Mouse (Mus musculus): ENCODE measurements around the gene Gm6401. TPM values are rescaled to one million over a fixed set of nuclear protein-coding genes. Genes with fewer than 3 reads are reported as not detected.
"Not testable (repeated sequence)": the region's sequence is repeated elsewhere in the genome, so short reads cannot be mapped to it uniquely, and the experiment has no call there.

The Gm6401 gene
- polyA plus RNA-seq (2015; fragmentation: Nextera tagmentation; extraction: Ambion mirVana), result not detected in 2 replicates

- H3K27me3 ChIP-seq (ENCODE audit: insufficient read depth, low read length); H3K4me1 ChIP-seq (replicated peaks; ENCODE audit: insufficient read depth, low read length); H3K27ac ChIP-seq; H3K9me3 ChIP-seq (replicated peaks; ENCODE audit: low read length); H3K4me3 ChIP-seq (replicated peaks; ENCODE audit: low read depth, low read length); H3K4me2 ChIP-seq (ENCODE audit: low read length); H3K36me3 ChIP-seq (ENCODE audit: insufficient read depth, low read length); DNase-seq (ENCODE audit: low spot score); H3K9ac ChIP-seq (ENCODE audit: low read depth, low read length); ATAC-seq (replicated peaks; ENCODE audit: low FRiP score, low read depth): not testable (repeated sequence)
- 83% methylated on average over 1 of the region's 1 CpGs for WGBS
Observed at GRCm38 (mm10) chr14:41967827-41968226, at the start of gene Gm6401. Gm6401 (minus strand) TSS chr14:41967927.

GRCm38 (mm10) chr14:41983225-41983624 is 15.5 kb upstream of the Gm6401 start, which contains the start of gene Gm3543:
Gm3543 (minus strand) TSS chr14:41983325.
- H3K27ac ChIP-seq; H3K4me3 ChIP-seq (replicated peaks; ENCODE audit: low read depth, low read length); DNase-seq (ENCODE audit: low spot score); H3K36me3 ChIP-seq (ENCODE audit: insufficient read depth, low read length); ATAC-seq (replicated peaks; ENCODE audit: low FRiP score, low read depth); H3K4me2 ChIP-seq (ENCODE audit: low read length); H3K9me3 ChIP-seq (replicated peaks; ENCODE audit: low read length); H3K4me1 ChIP-seq (replicated peaks; ENCODE audit: insufficient read depth, low read length); H3K27me3 ChIP-seq (ENCODE audit: insufficient read depth, low read length); H3K9ac ChIP-seq (ENCODE audit: low read depth, low read length): not testable (repeated sequence)
- no CpG with 5 or more reads among the region's 1 CpGs for WGBS

DNA sequence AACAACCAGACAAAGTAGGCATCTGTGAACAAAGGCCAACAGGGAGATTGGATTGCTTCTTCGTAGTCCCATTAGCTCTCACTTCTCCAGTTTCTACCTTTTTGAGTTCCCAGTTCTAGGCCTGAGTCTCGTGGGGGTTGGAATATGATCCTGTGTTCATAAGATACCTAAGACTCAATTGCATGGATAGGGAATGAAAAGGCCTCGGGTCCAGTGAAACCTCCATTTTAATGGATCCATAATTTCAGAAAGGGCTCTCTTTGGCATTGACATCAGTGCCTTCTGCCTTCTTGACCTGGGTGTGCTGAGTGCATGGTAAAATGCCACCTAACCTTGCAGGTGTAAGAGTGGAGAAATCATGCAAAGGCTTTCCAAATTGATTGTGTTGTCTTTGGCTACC is 869 bp upstream of the Gm6401 start:
- DNase-seq (ENCODE audit: low spot score); H3K4me3 ChIP-seq (replicated peaks; ENCODE audit: low read depth, low read length); H3K4me2 ChIP-seq (ENCODE audit: low read length); H3K36me3 ChIP-seq (ENCODE audit: insufficient read depth, low read length); H3K27ac ChIP-seq; H3K4me1 ChIP-seq (replicated peaks; ENCODE audit: insufficient read depth, low read length); H3K9ac ChIP-seq (ENCODE audit: low read depth, low read length); ATAC-seq (replicated peaks; ENCODE audit: low FRiP score, low read depth); H3K27me3 ChIP-seq (ENCODE audit: insufficient read depth, low read length); H3K9me3 ChIP-seq (replicated peaks; ENCODE audit: low read length): not testable (repeated sequence)
- WGBS, result 54% methylated on average over 3 of the region's 3 CpGs

GRCm38 (mm10) chr14:41964095-41964494 is 3.6 kb downstream of the Gm6401 start:
- not testable (repeated sequence) for H3K9me3 ChIP-seq (replicated peaks; ENCODE audit: low read length); H3K27ac ChIP-seq; H3K4me3 ChIP-seq (replicated peaks; ENCODE audit: low read depth, low read length); H3K9ac ChIP-seq (ENCODE audit: low read depth, low read length); H3K27me3 ChIP-seq (ENCODE audit: insufficient read depth, low read length); DNase-seq (ENCODE audit: low spot score); ATAC-seq (replicated peaks; ENCODE audit: low FRiP score, low read depth); H3K36me3 ChIP-seq (ENCODE audit: insufficient read depth, low read length); H3K4me1 ChIP-seq (replicated peaks; ENCODE audit: insufficient read depth, low read length); H3K4me2 ChIP-seq (ENCODE audit: low read length)
- WGBS, result 68% methylated on average over 4 of the region's 4 CpGs

DNA sequence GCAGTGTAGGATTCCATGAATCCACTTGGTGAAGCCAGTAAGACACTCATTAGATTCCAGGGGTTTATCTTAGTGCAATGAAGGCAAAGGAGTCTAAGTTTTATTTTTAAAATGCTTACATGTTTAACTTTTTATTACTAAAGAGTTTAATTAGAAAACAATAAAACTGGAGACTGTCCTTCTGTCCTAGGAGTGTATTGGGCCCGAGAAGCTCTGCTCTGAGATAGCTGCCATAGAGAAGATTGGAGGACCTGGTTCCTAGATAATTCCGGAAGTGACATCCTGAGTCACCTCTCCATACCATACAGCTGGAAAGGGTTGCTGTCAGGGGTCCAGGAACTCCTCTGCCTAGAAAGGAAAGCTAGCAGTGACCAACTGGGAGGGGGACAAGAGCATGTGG is 24.0 kb downstream of the Gm6401 start, which contains the start of gene 1700024B05Rik:
Gene 1700024B05Rik, plus strand, starts transcription at position 301 of the 400 bp plus-strand sequence.
- H3K36me3 ChIP-seq (ENCODE audit: insufficient read depth, low read length); H3K9me3 ChIP-seq (replicated peaks; ENCODE audit: low read length); ATAC-seq (replicated peaks; ENCODE audit: low FRiP score, low read depth); H3K4me1 ChIP-seq (replicated peaks; ENCODE audit: insufficient read depth, low read length); H3K4me3 ChIP-seq (replicated peaks; ENCODE audit: low read depth, low read length); H3K27ac ChIP-seq; DNase-seq (ENCODE audit: low spot score); H3K27me3 ChIP-seq (ENCODE audit: insufficient read depth, low read length); H3K9ac ChIP-seq (ENCODE audit: low read depth, low read length); H3K4me2 ChIP-seq (ENCODE audit: low read length): not testable (repeated sequence)
- 85% methylated on average over 1 of the region's 2 CpGs for WGBS

GRCm38 (mm10) chr14:41924649-41925048 is 43.1 kb downstream of the Gm6401 start, which contains the start of gene 1700049E17Rik1:
1700049E17Rik1 (plus strand) TSS chr14:41924949.
- not testable (repeated sequence) for ATAC-seq (replicated peaks; ENCODE audit: low FRiP score, low read depth); H3K4me2 ChIP-seq (ENCODE audit: low read length); H3K27me3 ChIP-seq (ENCODE audit: insufficient read depth, low read length); H3K9me3 ChIP-seq (replicated peaks; ENCODE audit: low read length); DNase-seq (ENCODE audit: low spot score); H3K4me3 ChIP-seq (replicated peaks; ENCODE audit: low read depth, low read length); H3K4me1 ChIP-seq (replicated peaks; ENCODE audit: insufficient read depth, low read length); H3K9ac ChIP-seq (ENCODE audit: low read depth, low read length); H3K36me3 ChIP-seq (ENCODE audit: insufficient read depth, low read length); H3K27ac ChIP-seq
- no CpG with 5 or more reads among the region's 1 CpGs for WGBS

Other genes starting within 250 kb of the Gm6401 start
- gene Gm7929, start 217.3 kb downstream of the Gm6401 start, polyA plus RNA-seq (2015; fragmentation: Nextera tagmentation; extraction: Ambion mirVana), result not detected in 2 replicates
- gene Gm47189, start 195.5 kb downstream of the Gm6401 start, polyA plus RNA-seq (2015; fragmentation: Nextera tagmentation; extraction: Ambion mirVana), result not detected in 2 replicates
- gene Gm7980, start 60.6 kb downstream of the Gm6401 start, polyA plus RNA-seq (2015; fragmentation: Nextera tagmentation; extraction: Ambion mirVana), result not detected in 2 replicates
- not detected in 2 replicates for gene 1700049E17Rik1, start 43.0 kb downstream of the Gm6401 start, polyA plus RNA-seq (2015; fragmentation: Nextera tagmentation; extraction: Ambion mirVana)
- gene 1700024B05Rik, start 23.9 kb downstream of the Gm6401 start, polyA plus RNA-seq (2015; fragmentation: Nextera tagmentation; extraction: Ambion mirVana), result not detected in 2 replicates
- gene Gm3543, start 15.4 kb upstream of the Gm6401 start, polyA plus RNA-seq (2015; fragmentation: Nextera tagmentation; extraction: Ambion mirVana), result not detected in 2 replicates
- gene Gm7951, start 149.4 kb upstream of the Gm6401 start, polyA plus RNA-seq (2015; fragmentation: Nextera tagmentation; extraction: Ambion mirVana), result not detected in 2 replicates
- not detected in 2 replicates for gene Gm17027, start 194.7 kb upstream of the Gm6401 start, polyA plus RNA-seq (2015; fragmentation: Nextera tagmentation; extraction: Ambion mirVana)
- not detected in 2 replicates for gene Gm3573, start 222.9 kb upstream of the Gm6401 start, polyA plus RNA-seq (2015; fragmentation: Nextera tagmentation; extraction: Ambion mirVana)

All from kidney, postnatal 0 days (tissue).